Mouse (Mus musculus): ENCODE measurements around the gene Tatdn2.
A peak's percentile ranks its signal among the peaks of the same experiment; 100 is the strongest.
"Not testable (repeated sequence)": the region's sequence is repeated elsewhere in the genome, so short reads cannot be mapped to it uniquely, and the experiment has no call there.

The Tatdn2 gene

GRCm38 (mm10) chr6:113672989-113673388 lies 23.9 kb upstream of the Tatdn2 start:
- no peak for DNase-seq

- no peak for DNase-seq
These were observed 21.6 kb upstream of the Tatdn2 start for GRCm38 (mm10) chr6:113675234-113675633.

GRCm38 (mm10) chr6:113675991-113676390 lies 20.9 kb upstream of the Tatdn2 start:
- no peak for DNase-seq

GRCm38 (mm10) chr6:113677070-113677734 lies 19.6 kb upstream of the Tatdn2 start:
- DNase-seq: peak; percentile 71

GRCm38 (mm10) chr6:113678246-113679012 lies 18.4 kb upstream of the Tatdn2 start:
- no peak for DNase-seq

- no peak for DNase-seq
These were observed 16.8 kb upstream of the Tatdn2 start for GRCm38 (mm10) chr6:113679993-113680566.

GRCm38 (mm10) chr6:113681271-113681670 lies 15.6 kb upstream of the Tatdn2 start:
- DNase-seq: peak; percentile 87

GRCm38 (mm10) chr6:113683081-113683825 lies 13.6 kb upstream of the Tatdn2 start:
- DNase-seq: no peak

- DNase-seq: no peak
These were observed 10.2 kb upstream of the Tatdn2 start for GRCm38 (mm10) chr6:113686551-113687125.

- peak; percentile 91 for DNase-seq
These were observed 6.8 kb upstream of the Tatdn2 start for GRCm38 (mm10) chr6:113690008-113690399.

- DNase-seq: peak; percentile 91
These were observed 6.3 kb upstream of the Tatdn2 start for GRCm38 (mm10) chr6:113690400-113691083.

GRCm38 (mm10) chr6:113691084-113691462 lies 5.8 kb upstream of the Tatdn2 start:
- DNase-seq: no peak

- DNase-seq: peak; percentile 33
These were observed 4.2 kb upstream of the Tatdn2 start for GRCm38 (mm10) chr6:113692661-113693133.

- no peak for DNase-seq
These were observed 3.5 kb upstream of the Tatdn2 start for GRCm38 (mm10) chr6:113693377-113693776.

- DNase-seq: no peak
These were observed 1.6 kb upstream of the Tatdn2 start for GRCm38 (mm10) chr6:113695203-113695602.

GRCm38 (mm10) chr6:113695766-113696355 lies 989 bp upstream of the Tatdn2 start:
- DNase-seq: peak; percentile 14

GRCm38 (mm10) chr6:113697222-113698205 lies 664 bp downstream of the Tatdn2 start:
- DNase-seq: peak; percentile 46

- DNase-seq: no peak
These were observed 15.9 kb downstream of the Tatdn2 start for GRCm38 (mm10) chr6:113712718-113713117.

GRCm38 (mm10) chr6:113713389-113713788 lies 16.5 kb downstream of the Tatdn2 start:
- DNase-seq: not testable (repeated sequence)

- DNase-seq: no peak
These were observed 17.4 kb downstream of the Tatdn2 start for GRCm38 (mm10) chr6:113714276-113714675.
